Mouse (Mus musculus) MEL (cell line): ENCODE data around the gene Tldc2. TPM values are rescaled to one million over a fixed set of nuclear protein-coding genes. Genes with fewer than 3 reads are reported as not detected.

Experiments
- DNase-seq: peaks from one replicate; pipeline ENCODE4 v3.0.0; 2011; ENCODE audit warnings: low read depth, low spot score
- H3K27ac ChIP-seq: 2 replicates; pipeline ENCODE4 v1.5.1; 2012; ENCODE audit warnings: low read depth, mild to moderate bottlenecking, control low read depth, low read length, moderate library complexity; ENCODE audit not compliant: control insufficient read depth
- H3K27me3 ChIP-seq, 2 experiments: fragments of 150-350 bp in 1 of 2; sonication (generic) in 1 of 2; 2 replicates each; pipeline ENCODE4 v1.6.1; 2012; ENCODE audit warnings: low read length in 2 of 2, mild to moderate bottlenecking in 2 of 2, improper control_type of control experiment in 1 of 2, moderate library complexity in 1 of 2; ENCODE audit not compliant: insufficient read depth in 2 of 2, control insufficient read depth in 1 of 2
- H3K36me3 ChIP-seq, 2 experiments: 2 replicates each; pipeline ENCODE4 v1.6.1; 2012 to 2014; ENCODE audit warnings: low read length in 2 of 2, improper control_type of control experiment in 1 of 2, inconsistent platforms in 1 of 2, mild to moderate bottlenecking in 1 of 2; ENCODE audit not compliant: insufficient read depth in 2 of 2, control insufficient read depth in 1 of 2
- H3K4me1 ChIP-seq, 2 experiments: fragments of 150-350 bp in 1 of 2; sonication (generic) in 1 of 2; 2 replicates each; pipeline ENCODE4 v1.6.1; 2012; ENCODE audit warnings: low read length in 2 of 2, improper control_type of control experiment in 1 of 2, mild to moderate bottlenecking in 1 of 2; ENCODE audit not compliant: insufficient read depth in 2 of 2, control insufficient read depth in 1 of 2
- H3K4me3 ChIP-seq, 2 experiments: fragments of 150-350 bp in 1 of 2; sonication (generic) in 1 of 2; 2 replicates each; pipeline ENCODE4 v1.5.1; 2012; ENCODE audit warnings: low read depth in 2 of 2, low read length in 2 of 2, mild to moderate bottlenecking in 2 of 2, moderate library complexity in 2 of 2, control low read depth in 1 of 2, improper control_type of control experiment in 1 of 2; ENCODE audit not compliant: control insufficient read depth in 1 of 2, insufficient read depth in 1 of 2
- H3K79me2 ChIP-seq: 2 replicates; pipeline ENCODE4 v1.6.1; 2012; ENCODE audit warnings: mild to moderate bottlenecking, low read length, moderate library complexity; ENCODE audit not compliant: control insufficient read depth, poor library complexity, insufficient read depth
- H3K9ac ChIP-seq: 2 replicates; pipeline ENCODE4 v1.6.1; 2012; ENCODE audit warnings: low read depth, mild to moderate bottlenecking, control low read depth, low read length, moderate library complexity; ENCODE audit not compliant: control insufficient read depth, poor library complexity, severe bottlenecking
- H3K9me3 ChIP-seq: fragments of 150-350 bp; sonication (generic); replicated peaks from 2 replicates; pipeline ENCODE4 v1.6.1; 2012; ENCODE audit warnings: mild to moderate bottlenecking, low read length, improper control_type of control experiment, moderate library complexity; ENCODE audit not compliant: insufficient read depth
- CTCF ChIP-seq, 3 experiments: IDR thresholded peaks in 2 of 3; conservative IDR thresholded peaks in 1 of 3; 2 replicates each; pipeline ENCODE4 v1.5.1; 2011 to 2012; ENCODE audit warnings: low read length in 3 of 3, low read depth in 2 of 3, mild to moderate bottlenecking in 2 of 3, improper control_type of control experiment in 1 of 3, inconsistent platforms in 1 of 3, mixed read lengths in 1 of 3, moderate library complexity in 1 of 3; ENCODE audit not compliant: control insufficient read depth in 1 of 3, insufficient read depth in 1 of 3, poor library complexity in 1 of 3, severe bottlenecking in 1 of 3
- E2F4 ChIP-seq: IDR thresholded peaks from 2 replicates; pipeline ENCODE4 v1.6.1; 2011; ENCODE audit warnings: low read depth, low read length, improper control_type of control experiment, borderline replicate concordance
- ETS1 ChIP-seq: IDR thresholded peaks from 2 replicates; pipeline ENCODE4 v1.6.1; 2012; ENCODE audit warnings: low read depth, mild to moderate bottlenecking, inconsistent platforms, low read length, improper control_type of control experiment, moderate library complexity
- GATA1 ChIP-seq: IDR thresholded peaks from 2 replicates; pipeline ENCODE4 v1.6.1; 2011; ENCODE audit warnings: low read depth, low read length, improper control_type of control experiment
- JUND ChIP-seq: IDR thresholded peaks from 2 replicates; pipeline ENCODE4 v1.6.1; 2011; ENCODE audit warnings: low read depth, mild to moderate bottlenecking, improper control_type of control experiment, low read length
- MAX ChIP-seq: IDR thresholded peaks from 2 replicates; pipeline ENCODE4 v1.6.1; 2011; ENCODE audit warnings: low read length, improper control_type of control experiment
- MAZ ChIP-seq: IDR thresholded peaks from 2 replicates; pipeline ENCODE4 v1.6.1; 2012; ENCODE audit warnings: low read depth, mild to moderate bottlenecking, inconsistent platforms, low read length, improper control_type of control experiment
- MEF2A ChIP-seq: IDR thresholded peaks from 2 replicates; pipeline ENCODE4 v1.6.1; 2014; ENCODE audit warnings: low read depth, mild to moderate bottlenecking, inconsistent platforms, low read length, improper control_type of control experiment; ENCODE audit not compliant: poor library complexity, insufficient replicate concordance, severe bottlenecking; ENCODE audit errors: extremely low read depth
- MXI1 ChIP-seq: IDR thresholded peaks from 2 replicates; pipeline ENCODE4 v1.6.1; 2011; ENCODE audit warnings: mild to moderate bottlenecking, low read depth, low read length, improper control_type of control experiment
- NRF1 ChIP-seq: IDR thresholded peaks from 2 replicates; pipeline ENCODE4 v1.6.1; 2014; ENCODE audit warnings: low read depth, mild to moderate bottlenecking, inconsistent platforms, low read length, improper control_type of control experiment, moderate library complexity; ENCODE audit not compliant: poor library complexity, insufficient read depth, severe bottlenecking
- POLR2A ChIP-seq, 2 experiments: IDR thresholded peaks; 2 replicates each; pipeline ENCODE4 v1.6.1; 2011 to 2012; ENCODE audit warnings: low read length in 2 of 2, mild to moderate bottlenecking in 2 of 2, control low read depth in 1 of 2, improper control_type of control experiment in 1 of 2, low read depth in 1 of 2, moderate library complexity in 1 of 2; ENCODE audit not compliant: control insufficient read depth in 1 of 2, insufficient read depth in 1 of 2, poor library complexity in 1 of 2
- RCOR1 ChIP-seq: IDR thresholded peaks from 2 replicates; pipeline ENCODE4 v1.6.1; 2012; ENCODE audit warnings: low read depth, mild to moderate bottlenecking, inconsistent platforms, low read length, improper control_type of control experiment
- SIN3A ChIP-seq: IDR thresholded peaks from 2 replicates; pipeline ENCODE4 v1.6.1; 2012; ENCODE audit warnings: low read length, improper control_type of control experiment, inconsistent platforms
- TBP ChIP-seq: IDR thresholded peaks from 2 replicates; pipeline ENCODE4 v1.8.0; 2011; ENCODE audit warnings: low read depth, low read length, improper control_type of control experiment
- USF2 ChIP-seq, 2 experiments: IDR thresholded peaks; 2 replicates each; pipeline ENCODE4 v1.6.1; 2011 to 2012; ENCODE audit warnings: improper control_type of control experiment in 2 of 2, low read length in 2 of 2, borderline replicate concordance in 1 of 2, inconsistent platforms in 1 of 2, low read depth in 1 of 2, mild to moderate bottlenecking in 1 of 2; ENCODE audit not compliant: insufficient read depth in 1 of 2
- ZMIZ1 ChIP-seq: IDR thresholded peaks from 2 replicates; pipeline ENCODE4 v1.6.1; 2012; ENCODE audit warnings: low read depth, mild to moderate bottlenecking, inconsistent platforms, low read length, improper control_type of control experiment, moderate library complexity
- polyA plus RNA-seq, 2 experiments: library from polyadenylated mRNA; stranded (reverse) in 1 of 2; unstranded in 1 of 2; fragments of >175 nt in 1 of 2; fragments of >200 nt in 1 of 2; gene quantifications; 2 replicates each; pipeline versions ENCODE4 v1.2.1 to v1.2.4; 2012; ENCODE audit warnings: low replicate concordance in 2 of 2, low read depth in 1 of 2; ENCODE audit not compliant: insufficient read length in 2 of 2, insufficient read depth in 1 of 2, missing spikeins in 1 of 2
- total RNA-seq: library from RNA; depleted of rRNA; stranded (reverse); fragments of 300-350 nt; gene quantifications from 2 replicates; pipeline ENCODE4 v1.2.3, GENCODE M21; 2012

Gene Tldc2
- total and polyA plus RNA-seq, 3 experiments = not detected

DNA sequence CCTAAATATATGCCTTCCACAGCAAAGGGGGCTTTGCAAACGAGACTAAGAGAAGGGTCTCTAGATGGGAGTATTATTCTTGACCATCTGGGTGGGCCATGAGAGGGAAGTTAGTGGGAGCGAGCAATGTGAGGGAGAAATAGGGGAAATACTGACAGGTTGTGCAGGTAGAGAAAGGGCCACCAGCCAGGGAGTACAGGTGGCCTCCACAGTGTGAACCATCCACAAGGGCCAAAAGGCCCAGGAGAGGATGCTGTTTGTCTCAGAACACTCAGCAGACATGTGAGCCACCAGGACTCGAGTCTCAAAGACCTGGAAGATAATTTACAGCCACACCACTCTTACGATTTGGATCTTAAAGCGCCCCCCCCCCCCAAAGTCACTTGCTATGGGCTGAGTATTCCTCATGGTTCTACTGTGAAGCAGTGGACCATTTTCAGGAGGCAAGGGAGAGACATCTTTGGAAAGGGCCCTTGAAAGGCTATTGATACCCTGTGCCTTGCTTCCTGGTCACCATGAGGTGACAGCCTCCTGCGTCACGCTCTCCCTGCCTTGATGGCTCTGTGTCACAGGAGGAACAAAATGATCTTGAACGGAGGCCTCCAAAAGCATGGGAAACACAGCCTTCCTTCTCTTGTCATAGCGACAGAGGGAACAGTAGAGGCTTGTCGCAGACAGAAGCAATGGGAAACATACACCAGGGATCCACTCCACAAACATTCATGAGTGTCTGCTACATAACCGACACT, 26.1 kb upstream of the Tldc2 start:
- no peaks in the 10 kb centered on the region for H3K9me3 ChIP-seq
- H3K4me1 ChIP-seq = no peaks in the 10 kb centered on the region
- H3K36me3 ChIP-seq = no peaks in the 10 kb centered on the region
- no peak overlapping the region for H3K9ac ChIP-seq
- H3K4me3 ChIP-seq = no peak overlapping the region
- no peak for DNase-seq
- TF ChIP-seq SIN3A (no peak), GATA1 (no peak), TBP (no peak), ZMIZ1 (no peak), MXI1 (no peak), RCOR1 (no peak)
- H3K27ac ChIP-seq = no peak overlapping the region
- H3K27me3 ChIP-seq = peaks cover 0 to 6% of the 10 kb centered on the region in 2 experiments; a peak in 2 of 4 replicates
- H3K79me2 ChIP-seq = no peaks in the 10 kb centered on the region

DNA sequence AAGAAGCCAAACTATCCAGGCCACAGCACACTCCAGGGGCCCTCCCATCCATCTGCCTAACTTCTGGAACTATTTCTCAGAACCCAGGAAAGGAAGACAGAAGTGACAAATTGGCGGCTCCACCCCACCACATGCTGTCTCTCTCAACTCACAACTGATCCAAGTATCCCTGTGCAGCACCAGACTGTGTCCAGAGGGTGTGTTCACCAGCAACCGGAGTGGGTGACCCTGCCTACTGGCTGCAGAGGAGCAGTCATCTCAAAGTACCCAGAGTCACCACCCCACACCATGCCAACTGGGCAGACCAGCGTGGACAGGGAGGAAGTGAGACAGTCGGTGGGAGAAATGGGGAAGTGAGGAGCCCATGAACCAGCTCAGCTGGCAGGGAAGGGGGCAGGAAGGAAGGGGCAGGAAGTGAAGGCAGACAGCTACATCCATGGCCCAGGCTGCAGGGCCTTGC, 23.6 kb upstream of the Tldc2 start:
- Histone ChIP-seq H3K36me3 (no peaks in the 10 kb centered on the region), H3K9ac (no peak overlapping the region), H3K27me3 (peaks cover 0 to 4% of the 10 kb centered on the region in 2 experiments; a peak in 3 of 4 replicates), H3K79me2 (no peaks in the 10 kb centered on the region), H3K9me3 (no peaks in the 10 kb centered on the region), H3K27ac (no peak overlapping the region), H3K4me1 (no peaks in the 10 kb centered on the region), H3K4me3 (no peak overlapping the region)
- DNase-seq = no peak
- TF ChIP-seq JUND = no peak
- TF ChIP-seq MEF2A = no peak
- TF ChIP-seq MAZ = no peak
- TF ChIP-seq MAX = no peak
- TF ChIP-seq E2F4 = no peak
- TF ChIP-seq ZMIZ1 = no peak
- no peak for TF ChIP-seq MXI1
- no peak for TF ChIP-seq POLR2A (IDR thresholded peaks at IDR 0.05; ENCODE audit: control insufficient read depth in 1 of 2, insufficient read depth in 1 of 2, low read depth in 1 of 2, low read length in 2 of 2, poor library complexity in 1 of 2)
- TF ChIP-seq USF2 (IDR thresholded peaks at IDR 0.05; ENCODE audit: borderline replicate concordance in 1 of 2, insufficient read depth in 1 of 2, low read depth in 1 of 2, low read length in 2 of 2) = no peak
- TF ChIP-seq NRF1 = no peak
- TF ChIP-seq CTCF (IDR thresholded peaks at IDR 0.05 in 2 of 3, conservative IDR thresholded peaks at IDR 0.05 in 1 of 3; ENCODE audit: control insufficient read depth in 1 of 3, insufficient read depth in 1 of 3, low read depth in 2 of 3, low read length in 3 of 3, poor library complexity in 1 of 3, severe bottlenecking in 1 of 3) = no peak
- no peak for TF ChIP-seq ETS1
- no peak for TF ChIP-seq GATA1
